Mouse (Mus musculus) cerebellum, adult 8-10 months (tissue): ENCODE data around the gene Ocel1.
A peak's percentile ranks its signal among the peaks of the same experiment; 100 is the strongest.
"Not testable (repeated sequence)": the region's sequence is repeated elsewhere in the genome, so short reads cannot be mapped to it uniquely, and the experiment has no call there.

Source experiments
- DNase-seq: peaks from one replicate; pipeline ENCODE4 v3.0.0; 2022

Ocel1 gene

DNA sequence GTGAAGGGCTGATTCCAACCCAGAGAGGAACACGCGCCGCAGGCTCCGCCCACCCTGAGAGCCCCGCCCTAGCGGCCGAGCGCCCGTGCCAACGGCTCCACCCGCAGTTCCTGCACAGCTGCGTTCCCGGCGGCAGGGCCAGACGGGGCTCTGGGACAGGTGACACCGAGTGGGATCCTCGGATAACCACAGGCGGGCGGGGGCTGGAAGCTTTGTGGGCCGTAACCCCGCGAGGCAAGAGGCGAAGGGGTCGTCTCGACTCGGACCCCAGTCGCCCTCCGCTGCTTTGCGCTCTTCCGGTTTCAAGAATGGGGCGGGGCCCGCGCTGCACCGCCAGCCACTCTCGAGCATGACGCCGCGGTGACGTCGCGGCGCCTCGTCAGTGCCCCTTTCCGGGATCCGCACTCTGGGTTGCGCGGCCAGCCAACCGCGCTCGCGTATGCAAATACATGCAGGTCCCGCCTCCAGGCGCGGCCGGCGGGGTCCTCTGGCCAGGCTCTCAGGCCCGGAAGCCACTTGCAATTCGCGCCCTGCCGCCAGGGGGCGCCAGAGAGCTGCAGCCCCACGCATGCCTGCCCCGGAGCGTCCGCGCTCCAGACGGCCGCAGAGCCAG lies at the start of gene Ocel1:
Gene Ocel1 (plus strand): TSS at position 63 of the 613 bp plus-strand sequence.
- peak; percentile 95 for DNase-seq

GRCm38 (mm10) chr8:71322939-71323338 lies 48.2 kb upstream of the Ocel1 start:
- DNase-seq, result no peak

DNA sequence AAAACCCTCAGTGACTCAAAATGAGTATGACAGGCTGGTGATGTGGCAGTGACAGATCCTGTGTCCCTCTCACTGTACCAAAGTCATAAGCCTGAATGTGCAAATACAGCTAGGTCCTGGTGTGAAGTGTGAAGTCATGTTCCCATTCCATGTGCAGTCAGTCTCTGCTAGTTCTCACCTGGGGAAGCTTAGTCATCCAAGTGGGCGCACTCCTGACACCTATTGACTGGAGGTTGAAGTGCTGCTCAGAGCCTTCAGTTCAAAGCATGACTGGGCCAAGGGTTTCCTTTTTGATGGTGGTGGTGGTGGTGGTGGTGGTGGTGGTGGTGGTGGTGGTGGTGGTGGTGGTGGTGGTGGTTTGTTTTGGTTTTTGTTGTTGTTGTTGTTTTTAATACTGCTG lies 46.2 kb upstream of the Ocel1 start:
- no peak for DNase-seq

- not testable (repeated sequence) for DNase-seq
These were observed 33.3 kb upstream of the Ocel1 start for GRCm38 (mm10) chr8:71337834-71338233.

- peak; percentile 20 for DNase-seq
These were observed 30.5 kb upstream of the Ocel1 start for GRCm38 (mm10) chr8:71340625-71341024.

DNA sequence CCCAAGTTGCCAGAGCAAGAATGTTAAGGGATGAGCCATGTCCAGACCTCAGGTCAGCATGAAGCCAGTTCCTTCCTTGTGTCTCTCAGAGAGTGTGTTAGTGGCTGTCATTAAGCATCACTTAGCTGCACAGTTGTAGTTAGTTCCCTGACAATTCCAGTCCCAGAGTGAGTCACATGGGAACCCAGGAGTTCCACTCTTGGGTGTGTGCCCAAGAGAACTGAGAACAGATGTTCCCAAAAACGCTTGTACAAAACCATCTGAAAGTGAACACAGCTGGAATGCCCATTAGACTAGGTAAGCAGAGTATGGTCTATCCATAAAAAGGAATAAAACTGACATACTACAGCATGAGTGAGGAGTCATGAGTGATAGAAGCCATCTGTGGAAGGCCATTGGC lies 24.5 kb upstream of the Ocel1 start:
- no peak for DNase-seq

- DNase-seq, result no peak
These were observed 20.0 kb upstream of the Ocel1 start for GRCm38 (mm10) chr8:71351117-71351516.

DNA sequence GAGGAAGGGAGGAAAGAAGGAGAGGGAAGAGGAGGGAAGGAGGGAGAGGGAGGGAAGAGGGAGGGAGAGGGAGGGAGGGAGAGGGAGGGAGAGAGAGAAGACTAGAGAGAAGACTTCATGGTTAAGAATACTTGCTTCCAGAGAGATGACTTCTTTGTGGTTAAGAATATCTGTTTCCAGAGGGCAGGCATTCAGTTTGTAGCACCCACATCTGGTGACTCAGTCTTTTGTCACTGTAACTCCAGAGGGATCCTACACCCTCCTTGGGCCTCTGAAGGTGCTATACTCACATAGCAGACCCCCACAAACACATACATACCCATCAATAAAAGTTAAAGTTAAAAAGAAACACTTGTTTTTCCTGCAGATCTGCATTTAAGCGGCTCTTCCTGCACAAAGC lies 19.6 kb upstream of the Ocel1 start:
- no peak for DNase-seq

DNA sequence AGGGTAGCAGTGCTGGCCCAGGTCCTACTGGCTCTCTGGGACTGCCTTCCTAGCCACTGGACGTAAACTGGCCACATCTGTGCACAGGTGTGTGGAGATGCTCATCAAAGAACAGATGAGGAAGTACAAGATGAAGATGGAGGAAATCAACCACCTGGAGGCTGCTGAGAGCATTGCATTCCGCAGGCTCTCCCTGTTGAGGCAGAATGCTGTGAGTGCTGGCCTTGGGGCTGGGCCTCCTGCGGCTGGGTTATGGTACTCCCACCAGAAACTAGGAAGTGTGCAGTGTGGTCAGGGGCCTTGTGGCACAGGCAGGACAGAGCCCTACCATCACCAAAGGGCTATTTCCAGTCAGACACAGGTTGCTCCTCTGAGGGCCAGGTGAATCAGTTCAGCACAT lies 13.1 kb upstream of the Ocel1 start:
- DNase-seq, result no peak

DNA sequence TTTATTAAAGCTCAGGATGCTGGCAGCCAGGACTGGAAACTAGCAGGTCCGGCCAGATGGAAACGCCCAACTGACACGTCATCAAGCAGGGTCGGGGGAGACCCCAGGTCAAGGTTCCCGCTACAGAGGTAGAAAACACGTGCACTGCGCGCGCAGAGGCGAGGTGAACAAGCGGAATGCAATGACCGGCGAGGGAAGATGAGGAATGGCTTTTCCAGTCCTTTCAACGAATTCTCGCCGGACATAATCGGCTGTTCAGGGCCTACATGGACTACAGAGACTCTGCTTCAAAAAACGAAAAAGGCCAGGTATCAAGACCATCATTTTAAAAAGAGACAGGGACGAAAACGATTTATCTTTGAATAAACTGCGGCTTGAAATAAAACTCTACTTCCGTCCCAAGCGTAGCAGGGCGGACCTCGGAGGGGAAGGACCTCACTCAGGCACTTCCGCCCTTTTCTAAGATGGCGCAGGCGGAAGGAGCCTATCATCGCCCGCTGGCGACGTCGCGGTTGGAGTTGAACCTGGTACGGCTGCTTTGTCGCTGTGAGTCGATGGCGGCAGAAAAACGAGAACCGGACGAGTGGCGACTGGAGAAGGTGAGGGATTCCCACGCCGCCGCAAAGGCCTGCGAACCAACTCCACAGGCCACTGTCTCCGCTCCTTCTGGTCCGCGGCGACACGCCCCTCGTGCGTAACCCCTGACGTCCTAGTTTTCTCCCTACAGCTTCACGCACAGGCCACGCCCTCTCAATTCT lies 4.1 kb upstream of the Ocel1 start, which contains the start of gene Use1:
Gene Use1 (plus strand): TSS at position 78 of the 758 bp plus-strand sequence.
- DNase-seq, result peak; percentile 91

DNA sequence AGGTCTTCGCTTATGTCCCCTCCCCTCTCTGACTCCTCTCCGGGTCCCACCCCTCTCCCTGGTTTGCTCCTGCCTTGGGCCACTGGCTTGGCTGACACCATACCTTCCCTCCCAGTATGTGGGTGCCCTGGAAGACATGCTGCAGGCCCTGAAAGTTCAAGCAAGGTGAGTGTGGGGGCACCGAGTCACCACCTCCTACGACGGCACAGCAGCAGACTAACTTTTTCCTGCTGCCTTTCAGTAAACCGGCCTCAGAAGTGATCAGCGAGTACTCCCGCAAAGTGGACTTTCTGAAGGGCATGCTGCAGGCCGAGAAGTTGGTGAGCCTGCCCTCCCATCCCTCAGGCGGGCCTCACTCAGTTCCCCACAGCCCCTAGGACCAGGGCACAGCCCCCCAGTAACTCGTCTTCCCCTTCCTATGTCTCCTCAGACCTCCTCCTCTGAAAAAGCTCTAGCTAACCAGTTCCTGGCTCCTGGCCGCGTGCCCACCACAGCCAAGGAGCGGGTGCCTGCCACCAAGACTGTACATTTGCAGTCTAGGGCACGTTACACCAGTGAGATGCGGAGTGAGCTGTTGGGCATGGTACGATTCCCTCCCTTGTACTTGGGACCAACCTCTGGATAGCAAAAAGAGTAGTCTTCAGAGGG lies 3.4 kb upstream of the Ocel1 start:
- DNase-seq, result no peak

DNA sequence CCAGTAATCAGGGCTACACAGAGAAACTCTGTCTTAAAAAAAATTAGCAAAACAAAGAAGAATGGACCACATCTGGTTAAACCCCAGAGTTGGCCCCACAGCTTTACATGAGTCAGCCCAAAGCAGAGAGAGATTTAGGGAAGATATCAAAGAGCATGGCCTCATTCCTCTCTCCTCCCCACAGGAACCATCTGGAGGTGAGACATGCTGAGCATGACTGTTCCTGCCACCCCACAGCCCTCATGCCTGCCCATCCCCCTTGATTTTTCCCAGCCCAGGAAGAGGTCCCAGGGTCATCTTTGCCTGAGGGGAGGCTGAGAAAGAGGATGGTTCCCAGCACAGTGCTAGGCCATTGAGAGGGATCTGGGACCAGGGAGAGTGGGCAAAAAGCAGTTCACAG lies 2.7 kb upstream of the Ocel1 start:
- DNase-seq, result peak; percentile 18

DNA sequence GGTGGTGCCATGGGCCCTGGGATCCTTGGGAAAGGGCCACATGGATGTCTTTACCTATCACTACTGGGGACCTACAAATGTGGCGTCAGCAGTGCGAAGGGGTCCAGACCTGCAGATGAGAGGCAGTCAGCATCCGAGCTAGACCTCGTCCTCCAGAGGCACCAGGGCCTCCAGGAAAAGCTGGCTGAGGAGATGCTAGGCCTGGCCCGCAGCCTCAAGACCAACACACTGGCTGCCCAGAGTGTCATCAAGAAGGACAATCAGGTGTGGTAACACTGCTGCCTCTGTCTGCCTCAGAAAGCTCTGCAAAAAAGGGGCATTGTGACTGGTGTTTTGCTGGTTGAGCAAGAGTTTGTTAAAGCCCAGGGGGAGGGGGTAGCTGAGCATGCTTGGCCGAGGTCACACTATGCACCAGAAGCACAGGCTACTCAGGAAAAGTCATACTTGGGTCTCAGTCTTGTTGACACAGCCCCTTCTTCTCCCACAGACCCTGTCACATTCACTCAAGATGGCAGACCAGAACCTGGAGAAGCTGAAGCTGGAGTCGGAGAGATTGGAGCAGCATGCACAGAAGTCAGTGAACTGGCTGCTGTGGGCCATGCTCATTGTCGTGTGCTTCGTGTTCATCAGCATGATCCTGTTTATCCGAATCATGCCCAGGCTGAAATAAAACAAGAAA lies 1.9 kb upstream of the Ocel1 start:
- peak; percentile 27 for DNase-seq

- peak; percentile 31 for DNase-seq
These were observed 325 bp upstream of the Ocel1 start for GRCm38 (mm10) chr8:71370711-71371235.

DNA sequence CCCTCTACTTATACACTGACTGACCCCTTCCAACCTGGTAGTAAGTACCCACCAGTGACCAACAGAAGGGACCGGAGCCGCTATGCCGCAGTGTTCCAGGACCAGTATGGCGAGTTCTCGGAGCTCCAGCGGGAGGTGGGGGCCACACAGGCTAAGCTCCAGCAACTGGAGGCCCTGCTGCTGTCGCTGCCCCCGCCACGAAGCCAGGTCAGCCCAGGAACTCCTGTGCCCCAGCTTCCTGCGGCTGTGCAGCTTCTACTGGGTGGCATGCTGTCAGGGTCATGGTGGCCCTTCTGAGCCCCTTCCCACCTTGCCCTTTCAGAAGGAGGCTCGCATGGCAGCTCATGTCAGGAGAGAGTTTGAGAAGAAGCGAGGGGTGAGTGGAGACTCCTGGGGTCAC lies 1.3 kb downstream of the Ocel1 start:
- DNase-seq, result peak; percentile 41

DNA sequence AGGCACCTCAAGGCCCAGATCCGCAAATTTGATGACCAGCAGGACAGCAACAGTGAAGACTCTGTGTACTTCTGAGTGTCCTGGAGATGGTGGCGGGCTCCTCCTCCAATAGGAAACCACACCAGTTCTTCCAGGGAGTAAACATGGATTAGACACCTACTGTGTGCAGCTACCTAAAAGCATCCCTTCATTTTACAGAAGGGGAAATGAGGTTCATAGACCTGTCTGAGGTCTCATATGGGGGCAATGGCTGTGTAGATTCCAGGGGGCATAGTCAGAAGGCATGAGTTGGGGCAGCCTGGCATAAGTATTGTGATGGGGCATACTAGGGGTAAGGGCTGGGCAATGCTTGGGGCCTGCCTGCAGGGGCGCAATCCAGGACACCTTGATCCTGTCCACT lies 1.9 kb downstream of the Ocel1 start:
- DNase-seq, result peak; percentile 22

GRCm38 (mm10) chr8:71374616-71375206 lies 3.6 kb downstream of the Ocel1 start:
- peak; percentile 34 for DNase-seq

- DNase-seq, result peak; percentile 79
These were observed 4.7 kb downstream of the Ocel1 start for GRCm38 (mm10) chr8:71375581-71376422.

DNA sequence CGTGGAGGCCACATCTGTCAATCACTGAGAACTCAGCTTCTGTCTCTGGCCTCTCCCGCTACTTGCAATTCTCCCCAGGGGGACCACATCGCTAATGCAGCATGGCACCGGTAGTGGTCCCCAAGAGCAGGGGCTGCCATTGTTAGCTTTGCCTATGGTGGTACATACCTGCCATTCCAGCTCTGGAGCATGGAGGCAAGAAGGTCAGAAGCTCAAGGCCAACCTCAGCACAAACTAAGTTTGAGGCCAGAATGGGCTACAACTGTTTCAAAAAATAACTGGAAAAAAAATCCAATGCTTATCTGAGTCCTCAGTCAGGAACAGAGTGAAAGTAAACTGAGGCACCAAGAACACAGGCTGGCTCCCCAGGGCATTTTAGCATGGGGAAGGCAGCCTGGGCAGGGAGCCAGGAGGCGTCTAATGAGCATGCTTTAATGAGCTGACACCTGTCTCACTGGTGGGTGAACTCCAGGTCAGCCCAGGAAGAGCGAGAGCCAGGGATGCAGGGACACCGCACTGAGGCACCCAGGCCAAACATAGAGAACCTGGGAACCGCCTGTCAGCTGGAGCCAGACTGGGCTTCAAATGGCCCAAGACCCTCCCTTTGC lies 5.4 kb downstream of the Ocel1 start:
- peak; percentile 42 for DNase-seq

GRCm38 (mm10) chr8:71379008-71379407 lies 7.9 kb downstream of the Ocel1 start:
- DNase-seq, result no peak

DNA sequence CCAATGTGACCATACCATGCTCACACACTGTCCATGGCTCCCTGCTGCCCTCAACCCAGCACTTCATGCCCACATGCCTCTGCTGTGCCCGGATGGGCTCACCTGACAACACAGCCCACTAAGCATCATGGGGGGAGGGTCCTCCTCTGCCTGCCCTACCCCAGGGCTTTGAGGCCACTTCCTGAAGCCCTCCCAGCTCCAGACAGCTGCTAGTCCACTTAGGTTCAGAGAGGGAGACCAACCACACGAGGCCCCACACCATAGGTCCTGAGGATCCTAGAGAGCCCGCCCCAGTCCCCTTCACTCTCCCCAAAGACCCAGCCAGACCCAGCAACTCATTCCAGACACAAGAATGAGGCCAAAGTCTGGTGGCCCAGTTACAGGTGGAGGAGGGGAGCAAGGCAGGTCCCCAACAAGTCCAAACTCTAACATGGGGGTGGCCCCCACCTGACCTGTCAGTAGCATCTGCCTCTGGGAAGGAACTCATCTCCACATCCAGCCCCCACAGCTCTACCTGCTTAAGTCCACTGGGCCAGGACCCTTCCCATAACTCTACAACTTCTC lies 8.5 kb downstream of the Ocel1 start:
- peak; percentile 23 for DNase-seq
